Mouse (Mus musculus) heart, postnatal 25 days (tissue): Measurements from ENCODE around the gene Emc10. TPM values are rescaled to one million over a fixed set of nuclear protein-coding genes. Genes with fewer than 3 reads are reported as not detected.

Experiments
- DNase-seq: peaks from one replicate; pipeline ENCODE4 v3.0.0; 2022; ENCODE audit warnings: low spot score
- intact Hi-C: fragments of 180-260 bp; cut with DNase I; formaldehyde crosslinking; loops from one replicate; pipeline ENCODE4 v1.15.1; 2025
- total RNA-seq, 2 experiments: library from RNA; stranded (reverse); gene quantifications; 2 replicates each; pipeline ENCODE4 v1.2.3; 2021

The Emc10 gene
- total RNA-seq, 2 experiments from 2014 or later, result 96.9 to 99.6 TPM

- DNase-seq, result no peak
- intact Hi-C loops, result no loop called here
Observed at GRCm38 (mm10) chr7:44526414-44527154, 30.3 kb upstream of the Emc10 start.

GRCm38 (mm10) chr7:44525126-44525832 lies 28.9 kb upstream of the Emc10 start:
- peak; percentile 79 for DNase-seq
- intact Hi-C loops, result loop anchor here (2.0 kb wide), 1 partner anchor 28 kb away; the partner anchor contains the start of gene Nr1h2

- DNase-seq, result no peak
- intact Hi-C loops, result loop anchor here (2.0 kb wide), 1 partner anchor 28 kb away; the partner anchor contains the start of gene Nr1h2
Observed at GRCm38 (mm10) chr7:44524502-44524901, 28.2 kb upstream of the Emc10 start, which contains the start of gene Mybpc2. TSS of gene Mybpc2 (minus strand) at chr7:44524656.

GRCm38 (mm10) chr7:44523056-44523455 lies 26.7 kb upstream of the Emc10 start:
- no peak for DNase-seq
- intact Hi-C loops, result loop anchor here (2.0 kb wide), 1 partner anchor 24 kb away; no protein-coding TSS in a partner anchor

- intact Hi-C loops, result loop anchor here (1.0 to 2.0 kb wide), 2 partner anchors 23 to 39 kb away; no protein-coding TSS in a partner anchor
- DNase-seq, result no peak
Observed at GRCm38 (mm10) chr7:44521710-44522109, 25.4 kb upstream of the Emc10 start.

- intact Hi-C loops, result loop anchor here (1.0 kb wide), 1 partner anchor 39 kb away; no protein-coding TSS in a partner anchor
- DNase-seq, result no peak
Observed at GRCm38 (mm10) chr7:44520990-44521389, 24.7 kb upstream of the Emc10 start.

- intact Hi-C loops, result no loop called here
- DNase-seq, result no peak
Observed at GRCm38 (mm10) chr7:44519240-44519913, 23.0 kb upstream of the Emc10 start.

- intact Hi-C loops, result no loop called here
- no peak for DNase-seq
Observed at GRCm38 (mm10) chr7:44507491-44507890, 11.2 kb upstream of the Emc10 start.

GRCm38 (mm10) chr7:44501563-44502115 lies 5.3 kb upstream of the Emc10 start:
- intact Hi-C loops, result loop anchor here (1.0 to 2.0 kb wide), 2 partner anchors 49 to 59 kb away; no protein-coding TSS in a partner anchor
- DNase-seq, result no peak

GRCm38 (mm10) chr7:44500046-44500445 lies 3.7 kb upstream of the Emc10 start:
- intact Hi-C loops, result loop anchor here (2.0 kb wide), 1 partner anchor 51 kb away; no protein-coding TSS in a partner anchor
- no peak for DNase-seq

- DNase-seq, result no peak
- intact Hi-C loops, result loop anchor here (2.0 kb wide), 1 partner anchor 24 kb away; no protein-coding TSS in a partner anchor
Observed at GRCm38 (mm10) chr7:44498922-44499321, 2.6 kb upstream of the Emc10 start.

- no peak for DNase-seq
- intact Hi-C loops, result loop anchor here (2.0 kb wide), 1 partner anchor 25 kb away; no protein-coding TSS in a partner anchor
Observed at GRCm38 (mm10) chr7:44497361-44498055, 1.2 kb upstream of the Emc10 start.

GRCm38 (mm10) chr7:44496771-44497109 lies 411 bp upstream of the Emc10 start:
- intact Hi-C loops, result no loop called here
- DNase-seq, result no peak

GRCm38 (mm10) chr7:44495086-44495485 lies 1.2 kb downstream of the Emc10 start:
- no peak for DNase-seq
- intact Hi-C loops, result loop anchor here (2.0 kb wide), 1 partner anchor 26 kb away; no protein-coding TSS in a partner anchor

GRCm38 (mm10) chr7:44494681-44495080 lies 1.6 kb downstream of the Emc10 start:
- DNase-seq, result no peak
- intact Hi-C loops, result loop anchor here (2.0 kb wide), 1 partner anchor 26 kb away; no protein-coding TSS in a partner anchor

GRCm38 (mm10) chr7:44492166-44492826 lies 4.0 kb downstream of the Emc10 start:
- intact Hi-C loops, result no loop called here
- no peak for DNase-seq

- intact Hi-C loops, result no loop called here
- DNase-seq, result no peak
Observed at GRCm38 (mm10) chr7:44491391-44491790, 4.9 kb downstream of the Emc10 start.

- no peak for DNase-seq
- intact Hi-C loops, result no loop called here
Observed at GRCm38 (mm10) chr7:44490281-44490680, 6.0 kb downstream of the Emc10 start.

- intact Hi-C loops, result loop anchor here (5.0 kb wide), 1 partner anchor 86 kb away; no protein-coding TSS in a partner anchor
- no peak for DNase-seq
Observed at GRCm38 (mm10) chr7:44488545-44488944, 7.8 kb downstream of the Emc10 start.
